Mouse (Mus musculus) lung, embryonic 15.5 days (tissue): ENCODE results near the gene Vac14. TPM values are rescaled to one million over a fixed set of nuclear protein-coding genes. Genes with fewer than 3 reads are reported as not detected.

Source experiments
- ATAC-seq: fragments of 200-750 bp; cut with Nextera tagmentation; 2 replicates; pipeline ENCODE4 v1.8.0; 2017; ENCODE audit warnings: moderate number of reproducible peaks, borderline replicate concordance; ENCODE audit not compliant: low FRiP score, low TSS enrichment; ENCODE audit errors: extremely low read depth
- H3K27ac ChIP-seq: fragments of 300-500 bp; sonication (generic); 2 replicates; pipeline ENCODE4 v1.5.1; 2015; ENCODE audit warnings: moderate library complexity, mild to moderate bottlenecking, inconsistent platforms
- H3K27me3 ChIP-seq: fragments of 300-500 bp; sonication (generic); 2 replicates; pipeline ENCODE4 v1.6.1; 2015; ENCODE audit warnings: inconsistent platforms
- H3K36me3 ChIP-seq: fragments of 300-500 bp; sonication (generic); 2 replicates; pipeline ENCODE4 v1.6.1; 2015; ENCODE audit warnings: inconsistent platforms
- H3K4me1 ChIP-seq: fragments of 300-500 bp; sonication (generic); 2 replicates; pipeline ENCODE4 v1.6.1; 2015; ENCODE audit warnings: inconsistent platforms
- H3K4me2 ChIP-seq: fragments of 300-500 bp; sonication (generic); 2 replicates; pipeline ENCODE4 v1.6.1; 2015; ENCODE audit warnings: inconsistent platforms, mild to moderate bottlenecking, moderate library complexity
- H3K4me3 ChIP-seq: fragments of 300-500 bp; sonication (generic); 2 replicates; pipeline ENCODE4 v1.5.1; 2015; ENCODE audit warnings: mild to moderate bottlenecking, inconsistent platforms
- H3K9ac ChIP-seq: fragments of 300-500 bp; sonication (generic); 2 replicates; pipeline ENCODE4 v1.6.1; 2015; ENCODE audit warnings: inconsistent platforms
- H3K9me3 ChIP-seq: fragments of 300-500 bp; sonication (generic); 2 replicates; pipeline ENCODE4 v1.6.1; 2016; ENCODE audit warnings: inconsistent platforms
- WGBS: fragments of 180-500 bp; shearing (Covaris S2); methylation state at CpG from one replicate; pipeline ENCODE4 v1.1.7; 2015; 5-methylcytosine and 5-hydroxymethylcytosine counted together
- polyA plus RNA-seq: library from polyadenylated mRNA; unstranded; fragments of >200 nt; fragmentation: Nextera tagmentation; extraction: Ambion mirVana; gene quantifications from 2 replicates; pipeline ENCODE4 v1.2.1, GENCODE M21; 2015

Vac14 gene
- polyA plus RNA-seq, 1 experiment from 2014 or later, result 18.2 TPM

GRCm38 (mm10) chr8:110740629-110741175, 122.3 kb downstream of the Vac14 start:
- Histone ChIP-seq H3K27ac (no peak overlapping the region), H3K9me3 (no peaks in the 10 kb centered on the region), H3K4me1 (no peaks in the 10 kb centered on the region), H3K4me2 (no peak overlapping the region), H3K27me3 (no peaks in the 10 kb centered on the region), H3K4me3 (no peak overlapping the region), H3K9ac (no peak overlapping the region), H3K36me3 (peaks cover 54% of the 10 kb centered on the region)
- ATAC-seq, result no peak
- WGBS, result 80% methylated on average over 5 of the region's 5 CpGs

- Histone ChIP-seq H3K9ac (no peak overlapping the region), H3K36me3 (peaks cover 42% of the 10 kb centered on the region), H3K27me3 (no peaks in the 10 kb centered on the region), H3K4me2 (no peak overlapping the region), H3K4me3 (no peak overlapping the region), H3K4me1 (no peaks in the 10 kb centered on the region), H3K9me3 (no peaks in the 10 kb centered on the region), H3K27ac (no peak overlapping the region)
- WGBS, result 75% methylated on average over 15 of the region's 15 CpGs
- ATAC-seq, result no peak
Observed at GRCm38 (mm10) chr8:110741816-110742451, 123.5 kb downstream of the Vac14 start.

GRCm38 (mm10) chr8:110742452-110742818, 124.0 kb downstream of the Vac14 start:
- no peaks in the 10 kb centered on the region for H3K9me3 ChIP-seq
- H3K27ac ChIP-seq, result no peak overlapping the region
- H3K4me2 ChIP-seq, result no peak overlapping the region
- no peaks in the 10 kb centered on the region for H3K27me3 ChIP-seq
- no peaks in the 10 kb centered on the region for H3K4me1 ChIP-seq
- ATAC-seq, result no peak
- peaks cover 37% of the 10 kb centered on the region for H3K36me3 ChIP-seq
- H3K9ac ChIP-seq, result no peak overlapping the region
- WGBS, result 82% methylated on average over 5 of the region's 5 CpGs
- H3K4me3 ChIP-seq, result no peak overlapping the region

- H3K4me2 ChIP-seq, result no peak overlapping the region
- no peak for ATAC-seq
- H3K4me1 ChIP-seq, result no peaks in the 10 kb centered on the region
- WGBS, result 93% methylated on average over 10 of the region's 10 CpGs
- H3K9ac ChIP-seq, result no peak overlapping the region
- no peaks in the 10 kb centered on the region for H3K27me3 ChIP-seq
- H3K4me3 ChIP-seq, result no peak overlapping the region
- peaks cover 10% of the 10 kb centered on the region; the same call in 1 of the 2 replicates for H3K36me3 ChIP-seq
- H3K27ac ChIP-seq, result no peak overlapping the region
- H3K9me3 ChIP-seq, result no peaks in the 10 kb centered on the region
Observed at GRCm38 (mm10) chr8:110745162-110745561, 126.8 kb downstream of the Vac14 start.

- Histone ChIP-seq H3K36me3 (peaks cover 4% of the 10 kb centered on the region; the same call in 1 of the 2 replicates), H3K27me3 (no peaks in the 10 kb centered on the region), H3K9ac (no peak overlapping the region), H3K9me3 (no peaks in the 10 kb centered on the region), H3K27ac (no peak overlapping the region), H3K4me3 (no peak overlapping the region), H3K4me2 (no peak overlapping the region), H3K4me1 (no peaks in the 10 kb centered on the region)
- WGBS, result 56% methylated on average over 9 of the region's 9 CpGs
- no peak for ATAC-seq
Observed at GRCm38 (mm10) chr8:110746661-110747060, 128.3 kb downstream of the Vac14 start.

- WGBS, result 56% methylated on average over 10 of the region's 10 CpGs
Observed at GRCm38 (mm10) chr8:110749500-110750170, 131.2 kb downstream of the Vac14 start.

GRCm38 (mm10) chr8:110750269-110750668, 131.9 kb downstream of the Vac14 start:
- H3K4me3 ChIP-seq, result no peak overlapping the region

More at GRCm38 (mm10) chr8:110749500-110750170, 131.2 kb downstream of the Vac14 start:
- no peaks in the 10 kb centered on the region for H3K9me3 ChIP-seq
- no peaks in the 10 kb centered on the region for H3K36me3 ChIP-seq
- H3K4me3 ChIP-seq, result no peak overlapping the region
- H3K27me3 ChIP-seq, result no peaks in the 10 kb centered on the region
- H3K4me2 ChIP-seq, result no peak overlapping the region
- no peak for ATAC-seq
- no peak overlapping the region for H3K27ac ChIP-seq
- no peak overlapping the region for H3K9ac ChIP-seq
- peaks cover 2% of the 10 kb centered on the region; the same call in 1 of the 2 replicates for H3K4me1 ChIP-seq

GRCm38 (mm10) chr8:110751490-110751889, 133.1 kb downstream of the Vac14 start:
- H3K4me2 ChIP-seq, result no peak overlapping the region
- peaks cover 12% of the 10 kb centered on the region; the same call in 1 of the 2 replicates for H3K4me1 ChIP-seq
- no peak overlapping the region for H3K9ac ChIP-seq
- no peak for ATAC-seq
- H3K4me3 ChIP-seq, result no peak overlapping the region
- no peaks in the 10 kb centered on the region for H3K27me3 ChIP-seq
- H3K36me3 ChIP-seq, result no peaks in the 10 kb centered on the region
- H3K9me3 ChIP-seq, result no peaks in the 10 kb centered on the region
- no peak overlapping the region for H3K27ac ChIP-seq
- WGBS, result 80% methylated on average over 5 of the region's 5 CpGs

More at GRCm38 (mm10) chr8:110750269-110750668, 131.9 kb downstream of the Vac14 start:
- WGBS, result 36% methylated on average over 13 of the region's 13 CpGs
- no peak overlapping the region for H3K9ac ChIP-seq
- no peak overlapping the region for H3K27ac ChIP-seq
- H3K27me3 ChIP-seq, result no peaks in the 10 kb centered on the region
- H3K36me3 ChIP-seq, result no peaks in the 10 kb centered on the region
- H3K9me3 ChIP-seq, result no peaks in the 10 kb centered on the region
- ATAC-seq, result no peak
- no peak overlapping the region for H3K4me2 ChIP-seq
- peaks cover 9% of the 10 kb centered on the region; the same call in 1 of the 2 replicates for H3K4me1 ChIP-seq

- no peak; the same call in 1 of the 2 replicates for ATAC-seq
- Histone ChIP-seq H3K36me3 (no peaks in the 10 kb centered on the region), H3K9me3 (no peaks in the 10 kb centered on the region), H3K27ac (no peak overlapping the region), H3K27me3 (no peaks in the 10 kb centered on the region), H3K9ac (no peak overlapping the region), H3K4me1 (peaks cover 12% of the 10 kb centered on the region; the same call in 1 of the 2 replicates), H3K4me3 (no peak overlapping the region), H3K4me2 (no peak overlapping the region)
- 36% methylated on average over 4 of the region's 4 CpGs for WGBS
Observed at GRCm38 (mm10) chr8:110754713-110755112, 136.3 kb downstream of the Vac14 start.

GRCm38 (mm10) chr8:110755511-110756170, 137.3 kb downstream of the Vac14 start:
- Histone ChIP-seq H3K4me2 (no peak overlapping the region), H3K27ac (no peak overlapping the region), H3K9ac (no peak overlapping the region), H3K36me3 (no peaks in the 10 kb centered on the region), H3K4me3 (no peak overlapping the region), H3K4me1 (peaks cover 18% of the 10 kb centered on the region), H3K9me3 (no peaks in the 10 kb centered on the region), H3K27me3 (no peaks in the 10 kb centered on the region)
- ATAC-seq, result no peak
- 51% methylated on average over 15 of the region's 15 CpGs for WGBS

GRCm38 (mm10) chr8:110756196-110756595, 137.8 kb downstream of the Vac14 start:
- 74% methylated on average over 5 of the region's 5 CpGs for WGBS
- ATAC-seq, result no peak

More at GRCm38 (mm10) chr8:110756196-110756595, 137.8 kb downstream of the Vac14 start:
- Histone ChIP-seq H3K36me3 (no peaks in the 10 kb centered on the region), H3K27ac (no peak overlapping the region), H3K27me3 (no peaks in the 10 kb centered on the region), H3K4me2 (no peak overlapping the region), H3K9me3 (no peaks in the 10 kb centered on the region), H3K4me1 (peaks cover 23% of the 10 kb centered on the region), H3K4me3 (no peak overlapping the region), H3K9ac (no peak overlapping the region)
